Mouse (Mus musculus) spleen, adult 2 months (tissue): ENCODE measurements at regions not wholly inside any gene's neighbourhood (a gene's known extent, or its start where the extent isn't known, plus 50 kb on each side); places are given as distances from the start of the nearest gene placed in this dataset.

ENCODE experiments used
- CTCF ChIP-seq: fragments of 200-500 bp; IDR thresholded peaks from 2 replicates; pipeline ENCODE4 v1.5.1; 2011; ENCODE audit warnings: mild to moderate bottlenecking, inconsistent platforms; ENCODE audit not compliant: insufficient read depth, insufficient read length, insufficient replicate concordance; ENCODE audit errors: extremely low read depth
- POLR2A ChIP-seq: fragments of 200-500 bp; IDR thresholded peaks from 2 replicates; pipeline ENCODE4 v1.6.1; 2011; ENCODE audit warnings: low read depth, low read length, inconsistent platforms

GRCm38 (mm10) chr13:81020106-81020747, 137.0 kb downstream of the Arrdc3 start:
- TF ChIP-seq CTCF = no peak
- no peak for TF ChIP-seq POLR2A
